Comparison of ENCODE assay signal across 14 mouse cellular contexts in genomic region chr2:90488690-90489590, GRCm38 (mm10).
DNase-seq lines count a peak whose midpoint lies in the region; ATAC-seq and TF ChIP-seq lines count a peak whose summit lies in the region.
"Had no signal": no experiment of that assay in that cellular context is flagged by ENCODE, and none has a peak within 500 bp of the region (broad histone marks: within the 10 kb centered on the region; RNA-seq: fewer than 3 reads in every experiment).

No protein-coding gene starts in this region.

- no peak overlapping the region for H3K4me3 ChIP-seq in left cerebral cortex, adult 2 months
- peak overlapping the region; percentile 23 to 56 (median 43) for H3K4me3 ChIP-seq in CH12.LX (replicated peaks in 1 of 3; ENCODE audit: low read depth in 2 of 3, low read length in 2 of 3, poor library complexity in 1 of 3)
- no peak overlapping the region for H3K4me3 ChIP-seq in olfactory bulb, adult 2 months (ENCODE audit: insufficient read depth, low read depth, low read length)
- H3K4me3 ChIP-seq: embryonic facial prominence, embryonic 13.5 days; liver, embryonic 13.5 days; midbrain, embryonic 13.5 days had no signal

- ATAC-seq in granulocyte monocyte progenitor cell, adult 5-6 weeks (replicated peaks; ENCODE audit: poor library complexity, severe bottlenecking), result peak; percentile 43

- no peaks in the 10 kb centered on the region for H3K27me3 ChIP-seq in CH12.LX (replicated peaks)
- H3K27me3 ChIP-seq: embryonic facial prominence, embryonic 13.5 days; liver, embryonic 13.5 days; Patski had no signal

- peak overlapping the region; percentile 94 for H3K4me2 ChIP-seq in CH12.LX (ENCODE audit: insufficient read depth, low read depth, poor library complexity, severe bottlenecking)
- H3K4me2 ChIP-seq: embryonic facial prominence, embryonic 13.5 days; liver, embryonic 13.5 days; midbrain, embryonic 13.5 days had no signal

- no peak for TF ChIP-seq RAD21 in CH12.LX (IDR thresholded peaks at IDR 0.05; ENCODE audit: low read depth, low read length)

- in situ Hi-C loops in CH12.LX (cut with MboI; ENCODE audit: low pct_ligation_motif_present, low pct_unique_long_range_greater_than_20kb, low sequenced_read_pairs), result no loop called here

- H3K4me1 ChIP-seq in CH12.LX (ENCODE audit: control insufficient read depth in 1 of 2, insufficient read depth in 2 of 2), result peaks cover 10 to 62% of the 10 kb centered on the region in 2 experiments
- peaks cover 10% of the 10 kb centered on the region for H3K4me1 ChIP-seq in olfactory bulb, adult 2 months (ENCODE audit: control insufficient read depth, insufficient read depth, low read length)

- no peaks in the 10 kb centered on the region for H3K9me3 ChIP-seq in CH12.LX (replicated peaks; ENCODE audit: low read length)
- H3K9me3 ChIP-seq: embryonic facial prominence, embryonic 13.5 days; liver, embryonic 13.5 days; midbrain, embryonic 13.5 days had no signal

- peak overlapping the region; percentile 33; the same call in 1 of the 2 replicates for H3K27ac ChIP-seq in left cerebral cortex, adult 2 months
- peak overlapping the region; percentile 93 for H3K27ac ChIP-seq in CH12.LX (ENCODE audit: insufficient read depth, low read depth)
- peak overlapping the region; percentile 80; the same call in 1 of the 2 replicates for H3K27ac ChIP-seq in olfactory bulb, adult 2 months (ENCODE audit: insufficient read depth, low read depth, low read length)
- H3K27ac ChIP-seq: embryonic facial prominence, embryonic 13.5 days; liver, embryonic 13.5 days; midbrain, embryonic 13.5 days had no signal

- H3K79me2 ChIP-seq in CH12.LX (replicated peaks; ENCODE audit: control insufficient read depth, extremely low read depth, insufficient read depth, poor library complexity, severe bottlenecking), result peaks cover 4% of the 10 kb centered on the region

- intact Hi-C loops in left cerebral cortex, adult 2 months (cut with DNase I), result no loop called here
- intact Hi-C loops in left cerebral cortex, postnatal 36 days (cut with DNase I), result no loop called here

- 82% methylated on average over 8 of the region's 8 CpGs for WGBS in olfactory bulb, adult 2 months

- dilution Hi-C loops in CH12.LX (cut with MboI; ENCODE audit: extremely low pct_ligation_motif_present, extremely low pct_unique_long_range_greater_than_20kb, low sequenced_read_pairs), result no loop called here

- TF ChIP-seq POLR2A in CH12.LX (IDR thresholded peaks at IDR 0.05; ENCODE audit: low read depth, low read length), result 0 out of 2 replicates have a peak, but pooled peaks have one; percentile 26
- no peak for TF ChIP-seq POLR2A in olfactory bulb, adult 2 months (IDR thresholded peaks at IDR 0.05; ENCODE audit: insufficient read depth, low read depth, low read length)

- TF ChIP-seq EP300 in CH12.LX (IDR thresholded peaks at IDR 0.05; ENCODE audit: low read length), result peak; percentile 92

- DNase-seq in left cerebral cortex, adult 2 months (ENCODE audit: extremely low spot score in 1 of 2, low spot score in 2 of 2), result no peak
- DNase-seq in left cerebral cortex, postnatal 36 days (ENCODE audit: low spot score in 2 of 2), result no peak
- DNase-seq in CH12.LX (ENCODE audit: extremely low read depth), result peak; percentile 43
- no peak for DNase-seq in testis, postnatal 14 days (ENCODE audit: low spot score)
- DNase-seq in heart, adult 9 months (ENCODE audit: low spot score in 2 of 2), result no peak
- DNase-seq: kidney, postnatal 14 days; liver, embryonic 13.5 days; lung, postnatal 10 days; thymus, adult 18-20 months had no signal

- peak overlapping the region; percentile 93; the same call in 1 of the 2 replicates for H3K9ac ChIP-seq in CH12.LX (ENCODE audit: insufficient read depth, low read depth)
- H3K9ac ChIP-seq: embryonic facial prominence, embryonic 13.5 days; liver, embryonic 13.5 days; midbrain, embryonic 13.5 days had no signal

- TF ChIP-seq CTCF in left cerebral cortex, adult 2 months (IDR thresholded peaks at IDR 0.05), result no peak
- TF ChIP-seq CTCF in CH12.LX (conservative IDR thresholded peaks at IDR 0.05 in 1 of 2, IDR thresholded peaks at IDR 0.05 in 1 of 2; ENCODE audit: low read depth in 2 of 2, low read length in 2 of 2), result no peak
- no peak for TF ChIP-seq CTCF in olfactory bulb, adult 2 months (IDR thresholded peaks at IDR 0.05; ENCODE audit: insufficient read depth, low read depth, low read length)

- H3K36me3 ChIP-seq in CH12.LX (replicated peaks in 1 of 2; ENCODE audit: control insufficient read depth in 1 of 2, insufficient read depth in 1 of 2, low read length in 1 of 2), result peaks cover 0 to 3% of the 10 kb centered on the region in 2 experiments
- H3K36me3 ChIP-seq: embryonic facial prominence, embryonic 13.5 days; liver, embryonic 13.5 days; midbrain, embryonic 13.5 days had no signal

TF ChIP-seq in CH12.LX, 34 proteins besides CTCF, POLR2A, EP300 and RAD21:
- TF ChIP-seq MXI1 (IDR thresholded peaks at IDR 0.05; ENCODE audit: low read depth, low read length), result no peak
- TF ChIP-seq SIN3A (IDR thresholded peaks at IDR 0.05; ENCODE audit: low read length), result no peak; the same call in 1 of the 2 replicates
- TF ChIP-seq JUN (IDR thresholded peaks at IDR 0.05; ENCODE audit: insufficient read depth, low read depth, low read length), result peak; percentile 64
- TF ChIP-seq IRF4 (IDR thresholded peaks at IDR 0.05; ENCODE audit: low read depth, low read length), result peak; percentile 89
- no peak for TF ChIP-seq ZC3H11A (IDR thresholded peaks at IDR 0.05; ENCODE audit: low read depth, low read length)
- TF ChIP-seq E2F4 (IDR thresholded peaks at IDR 0.05; ENCODE audit: insufficient replicate concordance, low read depth, low read length), result no peak
- peak; percentile 63; the same call in 1 of the 2 replicates for TF ChIP-seq JUND (conservative IDR thresholded peaks at IDR 0.05; ENCODE audit: low read depth, low read length)
- TF ChIP-seq MAX (IDR thresholded peaks at IDR 0.05; ENCODE audit: low read length), result peak; percentile 20; the same call in 1 of the 2 replicates
- no peak for TF ChIP-seq CHD2 (IDR thresholded peaks at IDR 0.05; ENCODE audit: low read length)
- no peak for TF ChIP-seq KAT2A (IDR thresholded peaks at IDR 0.05; ENCODE audit: insufficient replicate concordance, low read length)
- TF ChIP-seq MAFK (IDR thresholded peaks at IDR 0.05; ENCODE audit: insufficient replicate concordance, low read length), result no peak
- peak; percentile 98 for TF ChIP-seq ZNF384 (IDR thresholded peaks at IDR 0.05; ENCODE audit: low read depth, low read length)
- TF ChIP-seq BHLHE40 (IDR thresholded peaks at IDR 0.05; ENCODE audit: low read depth, low read length), result peak; percentile 81
- no peak for TF ChIP-seq UBTF (IDR thresholded peaks at IDR 0.05; ENCODE audit: low read depth, low read length)
- 0 out of 2 replicates have a peak, but pooled peaks have one; percentile 9 for TF ChIP-seq TCF12 (IDR thresholded peaks at IDR 0.05; ENCODE audit: low read depth, low read length)
- TF ChIP-seq HCFC1 (IDR thresholded peaks at IDR 0.05; ENCODE audit: low read depth, low read length), result no peak
- TF ChIP-seq MEF2A (IDR thresholded peaks at IDR 0.05; ENCODE audit: borderline replicate concordance, low read depth, low read length), result 0 out of 2 replicates have a peak, but pooled peaks have one; percentile 17
- TF ChIP-seq SMC3 (IDR thresholded peaks at IDR 0.05; ENCODE audit: low read depth, low read length), result no peak
- peak; percentile 81 for TF ChIP-seq ETS1 (conservative IDR thresholded peaks at IDR 0.05; ENCODE audit: low read depth, low read length)

Comparison
In these comparisons a context has a peak if more than half of its experiments do, and no peak if none do; other contexts are left out.
1. H3K27ac ChIP-seq: peak in every context shown above with its lines; median percentile 93 in CH12.LX; 80 in olfactory bulb, adult 2 months; 33 in left cerebral cortex, adult 2 months.
2. H3K4me3 ChIP-seq: peak in CH12.LX (3 of 3); none in left cerebral cortex, adult 2 months (single experiment) and olfactory bulb, adult 2 months (single experiment).